Mouse (Mus musculus) megakaryocyte, adult 5-6 weeks (primary cell): ENCODE data around the gene Cd59a. TPM values are rescaled to one million over a fixed set of nuclear protein-coding genes. Genes with fewer than 3 reads are reported as not detected.

Source experiments
- ATAC-seq: 2 replicates; pipeline ENCODE4 v1.8.0; 2016; ENCODE audit warnings: mild to moderate bottlenecking, inconsistent platforms; ENCODE audit not compliant: poor library complexity, severe bottlenecking
- total RNA-seq, 2 experiments: library from RNA; stranded (forward) in 1 of 2; stranded (reverse) in 1 of 2; fragments of 153-499, 151-499 nt in 1 of 2; fragments of 221-1000, 200-1000 nt in 1 of 2; gene quantifications; 2 replicates each; pipeline versions ENCODE4 v1.2.3 to v1.2.4; 2015 to 2017

The Cd59a gene
- total RNA-seq, 2 experiments from 2014 or later: 0.13 to 0.15 TPM

DNA sequence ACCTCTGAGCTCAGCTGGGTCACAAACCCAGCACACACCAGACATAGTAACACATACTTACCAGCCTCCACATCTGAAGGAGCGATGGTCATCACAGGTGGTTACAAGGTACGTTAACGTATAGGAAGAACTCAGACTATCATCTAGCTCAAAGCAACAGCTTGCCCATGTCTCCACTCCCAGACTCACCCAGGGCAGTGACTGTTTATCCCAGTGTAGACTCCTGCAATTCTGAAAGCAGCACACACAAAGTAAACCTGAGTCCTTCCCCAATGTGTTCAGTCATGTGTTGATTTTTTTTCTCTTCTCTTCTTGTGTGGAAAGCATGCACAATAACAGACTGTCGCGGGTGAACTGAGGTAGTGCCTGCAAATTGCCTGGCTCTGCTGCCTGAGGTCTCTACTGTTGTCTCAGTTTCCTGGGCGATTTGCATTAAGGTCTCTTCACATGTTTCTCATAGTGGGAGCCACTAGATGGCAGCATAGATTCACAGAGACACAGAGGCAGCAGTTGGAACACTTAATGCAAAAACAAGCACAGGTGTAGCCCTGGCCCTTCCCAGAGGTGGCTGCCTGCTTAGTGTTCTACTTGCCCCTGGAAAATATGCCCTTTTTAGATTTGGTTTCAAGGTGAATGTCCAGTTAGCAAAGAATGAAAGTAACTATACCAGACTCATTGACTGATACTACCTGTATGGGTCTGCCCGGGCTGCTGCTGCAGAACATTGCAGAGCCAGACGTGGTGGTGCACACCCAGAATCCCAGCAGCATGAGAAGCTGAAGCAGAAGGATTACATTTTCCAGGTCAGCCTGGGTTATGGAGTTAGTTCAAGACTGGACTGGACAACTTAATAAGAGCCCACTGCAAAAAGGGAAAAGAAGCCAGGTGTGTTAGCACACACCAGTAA lies 38.8 kb downstream of the Cd59a start:
- ATAC-seq: peak; percentile 65

DNA sequence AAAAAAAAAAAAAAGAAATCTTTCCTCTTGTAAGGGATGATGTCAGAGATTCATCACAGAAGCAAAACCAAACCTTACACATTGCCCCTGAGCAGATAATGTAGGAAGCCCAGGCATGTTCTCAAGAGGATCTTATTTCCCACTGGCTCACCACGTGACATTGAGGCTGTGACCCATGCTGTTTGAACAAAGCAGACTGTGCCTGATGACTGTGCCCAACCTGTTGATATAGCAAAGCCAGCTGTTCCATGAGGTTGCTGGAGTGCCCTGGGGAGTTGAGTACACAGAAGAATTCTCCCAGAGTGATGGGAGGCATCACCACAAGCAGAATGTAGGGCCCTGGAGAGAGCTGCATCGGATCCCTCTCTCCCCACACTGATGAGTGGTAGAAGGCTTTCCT lies 40.3 kb downstream of the Cd59a start:
- no peak for ATAC-seq

DNA sequence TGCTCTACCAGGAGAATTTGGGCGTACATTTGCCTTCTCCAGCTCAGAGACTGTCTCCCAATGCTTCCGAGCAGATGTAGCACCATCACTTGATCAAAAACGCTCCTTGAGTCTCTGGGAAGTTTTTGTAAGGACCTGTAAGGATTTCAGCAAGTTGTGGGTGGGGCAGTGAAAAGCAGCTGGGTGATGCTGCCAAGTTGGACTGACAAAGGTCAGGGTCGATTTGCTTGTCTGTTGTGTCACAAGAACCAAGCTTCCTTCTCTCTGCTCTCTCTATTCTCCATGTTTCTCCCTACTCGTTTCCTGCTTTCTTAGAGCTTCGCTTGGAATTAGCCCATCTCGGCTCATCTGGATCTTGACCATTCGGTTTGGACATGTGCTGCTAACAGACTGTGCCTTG lies 46.5 kb downstream of the Cd59a start:
- no peak for ATAC-seq

DNA sequence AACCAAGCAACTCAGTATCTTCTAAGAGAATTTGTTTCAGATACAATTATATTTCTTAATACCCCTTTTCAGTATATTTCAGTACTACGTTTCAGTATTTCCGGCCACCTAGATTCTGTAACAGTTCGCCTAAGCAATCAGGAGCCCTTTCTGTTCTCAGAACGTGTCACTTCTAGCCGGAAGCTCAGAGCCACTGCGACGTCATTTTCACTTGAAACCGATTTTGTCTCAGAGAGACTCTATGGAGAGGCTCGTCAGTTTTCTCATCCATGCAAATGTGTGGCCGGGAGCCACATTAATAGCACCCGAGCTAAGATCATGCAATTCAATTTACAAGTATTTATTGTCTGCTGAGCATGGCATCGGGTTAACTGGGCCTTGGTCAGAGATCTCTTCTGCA lies 48.4 kb downstream of the Cd59a start:
- no peak for ATAC-seq

DNA sequence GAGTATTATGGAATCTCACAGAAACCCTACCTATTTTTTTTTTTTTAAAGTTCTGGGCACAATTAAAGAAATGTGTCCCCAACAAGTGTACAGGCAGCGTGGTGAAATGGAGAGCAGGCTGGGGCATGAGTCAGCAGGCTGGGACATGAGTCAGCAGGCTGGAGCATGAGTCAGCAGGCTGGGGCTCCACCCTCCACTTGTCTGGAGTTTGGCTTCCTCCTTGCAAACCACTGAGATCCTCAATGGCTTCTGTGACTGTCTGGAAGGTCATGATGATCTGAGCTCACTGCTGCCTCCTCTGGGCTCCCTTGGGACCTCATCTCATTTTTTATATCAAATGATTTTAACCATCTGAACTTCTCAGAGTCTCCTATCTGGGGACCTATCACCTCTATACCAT lies 50.4 kb downstream of the Cd59a start:
- peak; percentile 68 for ATAC-seq

DNA sequence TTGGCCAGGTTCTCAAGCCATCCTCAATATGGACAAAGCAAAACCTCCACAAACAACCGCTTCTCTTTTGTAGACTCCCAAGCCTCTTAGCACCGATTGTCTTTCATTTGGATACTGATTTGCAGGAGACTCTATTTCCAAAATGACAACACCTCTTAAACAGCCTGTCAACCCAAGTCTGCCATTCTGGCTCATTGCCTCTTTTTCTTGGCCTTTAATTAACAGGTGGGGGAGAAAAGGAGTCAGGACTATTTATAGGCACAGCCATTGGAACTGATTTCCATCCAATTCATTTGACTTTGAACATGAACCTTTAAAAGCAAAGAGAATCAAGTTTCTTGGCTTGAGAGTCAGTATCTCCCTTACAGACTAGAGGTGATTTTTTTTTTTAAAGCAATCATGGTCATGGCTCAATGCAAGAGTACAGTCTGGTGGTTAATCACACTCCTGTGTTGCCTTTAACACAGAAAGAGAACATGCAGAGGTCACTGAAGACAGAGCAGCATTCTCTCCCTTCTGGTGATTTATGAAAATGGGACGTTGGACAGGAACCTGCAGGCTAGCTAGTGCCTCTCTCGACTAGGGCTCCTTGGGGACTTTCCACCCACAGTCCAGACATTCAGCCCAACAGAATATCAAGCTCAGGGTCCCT lies 52.4 kb downstream of the Cd59a start:
- ATAC-seq: no peak

DNA sequence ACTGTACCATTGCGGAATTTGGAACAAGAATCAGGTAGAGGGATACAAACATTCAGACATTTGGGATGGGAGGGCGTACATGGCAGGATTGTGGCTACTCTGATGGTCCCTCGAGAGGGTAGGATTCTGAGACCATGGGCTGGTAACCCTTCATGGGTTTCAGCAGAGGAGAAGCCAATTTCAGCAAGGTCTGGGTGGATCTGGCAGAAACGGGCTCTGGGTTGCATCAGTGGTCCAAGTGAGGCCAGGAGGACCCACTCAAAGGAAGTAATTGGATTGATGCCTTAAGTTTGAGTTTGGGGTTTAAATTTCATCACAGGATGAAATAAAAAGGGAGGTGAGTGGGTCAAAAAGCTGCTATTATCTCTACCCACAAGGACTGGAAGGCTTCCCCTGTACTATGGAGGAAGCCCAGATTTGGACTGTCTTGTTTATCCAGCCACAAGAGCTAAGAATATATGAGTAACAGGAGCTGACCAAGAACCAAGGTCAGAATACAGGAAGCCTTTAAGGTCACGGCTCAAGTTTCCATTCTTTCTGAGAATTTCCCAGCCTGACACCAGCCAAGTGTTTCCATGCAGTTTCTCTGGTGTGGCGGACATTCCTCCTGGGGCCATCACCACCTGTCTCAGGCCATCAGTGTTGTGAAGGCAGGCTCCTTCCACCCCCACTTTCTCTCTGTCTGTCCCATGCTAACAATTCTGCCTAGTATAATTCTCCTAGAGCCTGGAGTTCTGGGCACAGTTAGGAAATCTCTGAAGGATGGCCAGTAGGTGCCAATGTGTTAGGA lies 55.2 kb downstream of the Cd59a start:
- no peak for ATAC-seq

DNA sequence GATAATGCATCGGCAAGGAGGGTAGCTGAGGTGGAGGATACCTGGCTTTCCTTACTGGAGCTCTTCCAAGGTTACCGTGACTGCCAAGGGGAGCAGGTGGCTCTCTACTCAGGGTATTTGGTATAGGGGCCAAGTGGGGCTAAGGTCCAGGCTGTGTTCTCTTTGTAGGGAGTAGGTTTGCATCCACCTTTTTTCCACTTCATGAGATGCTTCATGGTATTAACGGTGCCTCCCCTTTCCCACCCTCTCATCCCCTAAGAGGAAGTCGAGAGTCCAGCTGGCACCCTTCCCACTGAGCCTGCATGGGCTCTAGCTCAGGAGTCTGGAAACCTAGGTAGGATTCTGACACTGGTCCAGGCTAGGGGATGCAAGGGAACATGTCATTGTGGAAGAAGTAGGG lies 57.7 kb downstream of the Cd59a start:
- ATAC-seq: no peak

DNA sequence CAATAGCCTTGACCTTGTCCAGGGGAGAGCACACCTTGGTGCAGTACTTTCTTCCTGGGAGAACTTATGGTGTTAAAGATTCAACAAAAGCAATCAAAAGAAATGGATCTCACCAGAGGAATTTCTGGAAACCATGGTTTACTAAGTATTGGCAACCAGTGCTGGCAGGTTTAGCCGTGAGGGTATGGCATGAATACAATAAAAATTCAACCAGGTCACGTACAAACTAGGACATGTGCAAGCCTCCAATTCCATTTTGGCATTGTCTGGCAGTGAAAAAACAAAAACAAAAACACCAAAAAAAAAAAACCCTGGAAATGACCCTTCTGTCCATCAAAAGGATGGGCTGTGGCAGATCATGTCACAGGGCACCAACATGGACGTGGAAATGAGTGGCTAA lies 58.3 kb downstream of the Cd59a start:
- no peak for ATAC-seq

DNA sequence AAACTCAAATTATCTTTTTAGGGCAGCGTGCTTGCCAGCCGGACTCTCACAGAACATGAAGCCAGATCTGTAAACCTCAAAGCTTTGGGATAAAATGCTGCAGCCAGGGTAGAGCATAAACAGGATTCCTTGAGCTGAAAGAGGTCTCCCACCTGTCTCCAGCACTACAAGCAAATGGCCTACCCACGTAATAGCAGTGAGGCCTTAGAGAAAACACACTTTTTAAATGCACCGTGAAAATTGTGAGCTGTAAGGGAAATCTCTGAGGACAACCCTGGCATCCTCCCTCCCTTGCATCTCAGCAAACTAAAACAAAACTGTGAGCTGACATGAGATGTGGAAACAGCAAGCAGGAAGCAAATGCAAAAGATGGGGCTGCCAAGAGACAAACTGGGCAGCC lies 62.2 kb downstream of the Cd59a start:
- ATAC-seq: no peak

DNA sequence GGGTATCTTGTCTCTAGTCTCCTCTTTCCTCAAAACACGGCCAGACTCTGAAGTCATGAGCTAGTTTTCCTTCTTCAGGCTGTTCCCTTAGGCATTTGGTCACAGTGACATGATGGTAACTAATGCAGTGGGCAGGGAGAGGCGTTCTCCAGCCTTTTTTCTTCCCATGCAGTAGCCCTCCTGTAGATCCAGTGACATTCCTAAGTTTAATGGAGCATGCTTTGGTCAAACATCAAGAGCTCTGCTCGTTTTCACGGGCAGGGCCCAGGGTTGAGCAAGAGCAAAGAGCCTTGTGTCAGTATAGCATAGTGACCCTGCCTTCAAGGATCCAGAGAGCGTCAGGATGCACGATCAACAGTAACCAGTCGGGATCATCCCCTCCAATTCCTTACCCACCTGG lies 67.8 kb downstream of the Cd59a start:
- ATAC-seq: no peak

DNA sequence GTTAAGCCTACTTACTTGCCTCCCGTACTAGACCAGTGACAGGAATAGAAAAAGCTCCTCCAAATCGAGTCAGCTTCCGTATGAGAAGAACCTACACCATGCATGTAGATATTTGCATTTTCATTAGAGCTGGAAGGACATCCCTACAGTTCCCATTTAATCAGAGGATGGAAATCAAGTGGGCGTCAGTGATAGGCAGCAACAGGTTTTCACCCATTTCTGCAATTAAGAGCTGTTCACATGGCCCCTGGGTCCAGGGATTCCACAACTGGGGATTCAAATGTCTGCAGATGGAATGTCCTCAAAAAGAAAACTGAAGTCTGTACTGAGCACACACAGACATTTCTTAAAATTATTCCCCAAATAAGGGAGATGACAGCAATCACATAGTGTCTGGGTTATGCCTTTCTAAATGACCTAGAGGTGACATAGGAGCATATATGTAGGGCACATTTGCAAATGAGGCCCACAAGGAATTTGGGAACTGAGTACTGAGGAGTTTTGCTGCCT lies 68.4 kb downstream of the Cd59a start:
- no peak for ATAC-seq

Other genes with a start within 250 kb of the Cd59a start
- 186 and 200 TPM in 2 replicates for gene Lmo2, start 137.8 kb upstream of the Cd59a start, total RNA-seq (2015)
- gene Lmo2, start 137.8 kb upstream of the Cd59a start, total RNA-seq (2017): 92.3 and 100 TPM in 2 replicates
- 49.8 and 54.2 TPM in 2 replicates for gene Fbxo3, start 68.1 kb upstream of the Cd59a start, total RNA-seq (2015)
- 49.2 and 49.9 TPM in 2 replicates for gene Fbxo3, start 68.1 kb upstream of the Cd59a start, total RNA-seq (2017)
- 0.27 TPM in 1 of 2 replicates, not detected in the other for gene 4931422A03Rik, start 67.4 kb upstream of the Cd59a start, total RNA-seq (2015)
- gene 4931422A03Rik, start 67.4 kb upstream of the Cd59a start, total RNA-seq (2017): not detected in 2 replicates
- gene Gm10912, start 30.0 kb upstream of the Cd59a start, total RNA-seq (2015): not detected in 2 replicates
- not detected in 2 replicates for gene Gm10912, start 30.0 kb upstream of the Cd59a start, total RNA-seq (2017)
- not detected in 2 replicates for gene Gm10799, start 27.3 kb upstream of the Cd59a start, total RNA-seq (2015)
- not detected in 2 replicates for gene Gm10799, start 27.3 kb upstream of the Cd59a start, total RNA-seq (2017)
- gene Cd59b, start 26.0 kb upstream of the Cd59a start, total RNA-seq (2015): 0.62 TPM in 1 of 2 replicates, not detected in the other
- 3.6 TPM in 1 of 2 replicates, not detected in the other for gene Cd59b, start 26.0 kb upstream of the Cd59a start, total RNA-seq (2017)
- not detected in 2 replicates for gene A930018P22Rik, start 27.0 kb downstream of the Cd59a start, total RNA-seq (2015)
- not detected in 2 replicates for gene A930018P22Rik, start 27.0 kb downstream of the Cd59a start, total RNA-seq (2017)